Mouse (Mus musculus): Measurements from ENCODE around the gene Pth2. TPM values are rescaled to one million over a fixed set of nuclear protein-coding genes. Genes with fewer than 3 reads are reported as not detected.
"Not testable (repeated sequence)": the region's sequence is repeated elsewhere in the genome, so short reads cannot be mapped to it uniquely, and the experiment has no call there.

Pth2 gene
- total and polyA plus RNA-seq, 3 experiments: not detected

- H3K27ac ChIP-seq (ENCODE audit: control insufficient read depth, low read depth, low read length); H3K27me3 ChIP-seq (ENCODE audit: control insufficient read depth in 1 of 2, insufficient read depth in 2 of 2, low read length in 2 of 2); H3K9me3 ChIP-seq (replicated peaks; ENCODE audit: insufficient read depth, low read length); H3K36me3 ChIP-seq (ENCODE audit: control insufficient read depth in 1 of 2, insufficient read depth in 2 of 2, low read length in 2 of 2); H3K4me3 ChIP-seq (ENCODE audit: control insufficient read depth in 1 of 2, insufficient read depth in 1 of 2, low read depth in 2 of 2, low read length in 2 of 2); H3K79me2 ChIP-seq (ENCODE audit: control insufficient read depth, insufficient read depth, low read length, poor library complexity): not testable (repeated sequence)
- DNase-seq (ENCODE audit: low read depth, low spot score): peak; percentile 31
- Histone ChIP-seq H3K4me1 (ENCODE audit: control insufficient read depth in 1 of 2, insufficient read depth in 2 of 2, low read length in 2 of 2) (peaks cover 4 to 12% of the 10 kb centered on the region in 2 experiments; a peak in 3 of 4 replicates), H3K9ac (ENCODE audit: control insufficient read depth, low read depth, low read length, poor library complexity, severe bottlenecking) (peak overlapping the region; percentile 99)
- peak; percentile 94 for TF ChIP-seq TBP (IDR thresholded peaks at IDR 0.05; ENCODE audit: low read depth, low read length)
- 0 out of 6 replicates have a peak, but pooled peaks of 1 of the 3 experiments have one; percentile 3 for TF ChIP-seq CTCF (IDR thresholded peaks at IDR 0.05 in 2 of 3, conservative IDR thresholded peaks at IDR 0.05 in 1 of 3; ENCODE audit: control insufficient read depth in 1 of 3, insufficient read depth in 1 of 3, low read depth in 2 of 3, low read length in 3 of 3, poor library complexity in 1 of 3, severe bottlenecking in 1 of 3)
- TF ChIP-seq MYC (IDR thresholded peaks at IDR 0.05; ENCODE audit: low read depth, low read length): 0 out of 2 replicates have a peak, but pooled peaks have one; percentile 37
- peak; percentile 24; the same call in 1 of the 2 replicates for TF ChIP-seq MAFK (IDR thresholded peaks at IDR 0.05; ENCODE audit: borderline replicate concordance, low read depth, low read length)
These were observed 27.7 kb upstream of the Pth2 start for GRCm38 (mm10) chr7:45153052-45153451.

GRCm38 (mm10) chr7:45153586-45153985 lies 27.2 kb upstream of the Pth2 start:
- H3K36me3 ChIP-seq (ENCODE audit: control insufficient read depth in 1 of 2, insufficient read depth in 2 of 2, low read length in 2 of 2): peaks cover 0 to 7% of the 10 kb centered on the region in 2 experiments; a peak in 2 of 4 replicates
- peak overlapping the region; percentile 92 for H3K27ac ChIP-seq (ENCODE audit: control insufficient read depth, low read depth, low read length)
- H3K4me1 ChIP-seq (ENCODE audit: control insufficient read depth in 1 of 2, insufficient read depth in 2 of 2, low read length in 2 of 2): peaks cover 4 to 12% of the 10 kb centered on the region in 2 experiments; a peak in 3 of 4 replicates
- peak; percentile 24 for DNase-seq (ENCODE audit: low read depth, low spot score)
- TF ChIP-seq ZC3H11A (IDR thresholded peaks at IDR 0.05; ENCODE audit: low read depth, low read length): no peak
- no peak for TF ChIP-seq MXI1 (IDR thresholded peaks at IDR 0.05; ENCODE audit: low read depth, low read length)
- no peak for TF ChIP-seq MYB (IDR thresholded peaks at IDR 0.05; ENCODE audit: low read depth, low read length)
- no peak for TF ChIP-seq POLR2A (IDR thresholded peaks at IDR 0.05; ENCODE audit: control insufficient read depth in 1 of 2, insufficient read depth in 1 of 2, low read depth in 1 of 2, low read length in 2 of 2, poor library complexity in 1 of 2)
- TF ChIP-seq ZNF384 (IDR thresholded peaks at IDR 0.05; ENCODE audit: low read depth, low read length): no peak
- no peak for TF ChIP-seq MAFK (IDR thresholded peaks at IDR 0.05; ENCODE audit: borderline replicate concordance, low read depth, low read length)
- no peak for TF ChIP-seq TCF12 (IDR thresholded peaks at IDR 0.05; ENCODE audit: low read depth, low read length)
- H3K9ac ChIP-seq (ENCODE audit: control insufficient read depth, low read depth, low read length, poor library complexity, severe bottlenecking): peak overlapping the region; percentile 99
- H3K27me3 ChIP-seq (ENCODE audit: control insufficient read depth in 1 of 2, insufficient read depth in 2 of 2, low read length in 2 of 2): no peaks in the 10 kb centered on the region
- H3K79me2 ChIP-seq (ENCODE audit: control insufficient read depth, insufficient read depth, low read length, poor library complexity): peaks cover 7% of the 10 kb centered on the region; the same call in 1 of the 2 replicates
- no peaks in the 10 kb centered on the region for H3K9me3 ChIP-seq (replicated peaks; ENCODE audit: insufficient read depth, low read length)
- peak overlapping the region; percentile 84 to 85 for H3K4me3 ChIP-seq (ENCODE audit: control insufficient read depth in 1 of 2, insufficient read depth in 1 of 2, low read depth in 2 of 2, low read length in 2 of 2)

GRCm38 (mm10) chr7:45154096-45154992 lies 26.5 kb upstream of the Pth2 start, which contains the start of the genes Pih1d1 and Aldh16a1:
TSS of gene Pih1d1 (plus strand) at chr7:45154303.
TSS of gene Aldh16a1 (minus strand) at chr7:45154584.
- H3K36me3 ChIP-seq (ENCODE audit: control insufficient read depth in 1 of 2, insufficient read depth in 2 of 2, low read length in 2 of 2): peaks cover 0 to 7% of the 10 kb centered on the region in 2 experiments; a peak in 2 of 4 replicates
- no peaks in the 10 kb centered on the region for H3K9me3 ChIP-seq (replicated peaks; ENCODE audit: insufficient read depth, low read length)
- peak within 1 kb of the TSS; percentile 97 for H3K27ac ChIP-seq (ENCODE audit: control insufficient read depth, low read depth, low read length)
- peak; percentile 96 for DNase-seq (ENCODE audit: low read depth, low spot score)
- peak within 1 kb of the TSS; percentile 84 to 85 for H3K4me3 ChIP-seq (ENCODE audit: control insufficient read depth in 1 of 2, insufficient read depth in 1 of 2, low read depth in 2 of 2, low read length in 2 of 2)
- peak within 1 kb of the TSS; percentile 99 for H3K9ac ChIP-seq (ENCODE audit: control insufficient read depth, low read depth, low read length, poor library complexity, severe bottlenecking)
- H3K4me1 ChIP-seq (ENCODE audit: control insufficient read depth in 1 of 2, insufficient read depth in 2 of 2, low read length in 2 of 2): peaks cover 4 to 12% of the 10 kb centered on the region in 2 experiments; a peak in 3 of 4 replicates
- no peaks in the 10 kb centered on the region for H3K27me3 ChIP-seq (ENCODE audit: control insufficient read depth in 1 of 2, insufficient read depth in 2 of 2, low read length in 2 of 2)
- peaks cover 7% of the 10 kb centered on the region; the same call in 1 of the 2 replicates for H3K79me2 ChIP-seq (ENCODE audit: control insufficient read depth, insufficient read depth, low read length, poor library complexity)
- TF ChIP-seq ELF1 (IDR thresholded peaks at IDR 0.05; ENCODE audit: low read depth, low read length) (peak; percentile 81), NRF1 (IDR thresholded peaks at IDR 0.05; ENCODE audit: insufficient read depth, low read depth, low read length, poor library complexity, severe bottlenecking) (peak; percentile 97), TBP (IDR thresholded peaks at IDR 0.05; ENCODE audit: low read depth, low read length) (peak; percentile 70), EP300 (IDR thresholded peaks at IDR 0.05; ENCODE audit: low read depth in 1 of 2, low read length in 2 of 2) (peak in 1 of 2 experiments; percentile 40; a peak in 1 of 4 replicates), MAFK (IDR thresholded peaks at IDR 0.05; ENCODE audit: borderline replicate concordance, low read depth, low read length) (no peak), CHD1 (IDR thresholded peaks at IDR 0.05; ENCODE audit: low read depth, low read length) (0 out of 2 replicates have a peak, but pooled peaks have one; percentile 56), CTCF (IDR thresholded peaks at IDR 0.05 in 2 of 3, conservative IDR thresholded peaks at IDR 0.05 in 1 of 3; ENCODE audit: control insufficient read depth in 1 of 3, insufficient read depth in 1 of 3, low read depth in 2 of 3, low read length in 3 of 3, poor library complexity in 1 of 3, severe bottlenecking in 1 of 3) (peak in 2 of 3 experiments; percentile 37 to 47; a peak in 4 of 6 replicates), RAD21 (IDR thresholded peaks at IDR 0.05; ENCODE audit: low read depth, low read length) (no peak), NELFE (IDR thresholded peaks at IDR 0.05; ENCODE audit: low read depth, low read length) (peak; percentile 98), UBTF (IDR thresholded peaks at IDR 0.05; ENCODE audit: borderline replicate concordance, insufficient read depth, low read depth, low read length) (0 out of 2 replicates have a peak, but pooled peaks have one; percentile 17), JUND (IDR thresholded peaks at IDR 0.05; ENCODE audit: low read depth, low read length) (no peak), MYC (IDR thresholded peaks at IDR 0.05; ENCODE audit: low read depth, low read length) (peak; percentile 76), SMC3 (IDR thresholded peaks at IDR 0.05; ENCODE audit: low read depth, low read length) (no peak), E2F4 (IDR thresholded peaks at IDR 0.05; ENCODE audit: borderline replicate concordance, low read depth, low read length) (peak; percentile 76; the same call in 1 of the 2 replicates), ZNF384 (IDR thresholded peaks at IDR 0.05; ENCODE audit: low read depth, low read length) (no peak), USF1 (IDR thresholded peaks at IDR 0.05; ENCODE audit: low read depth, low read length) (peak; percentile 88)

All from MEL (cell line).